Mouse (Mus musculus) thymus, postnatal 14 days (tissue): ENCODE measurements around the gene Zfp160.
"Not testable (repeated sequence)": the region's sequence is repeated elsewhere in the genome, so short reads cannot be mapped to it uniquely, and the experiment has no call there.

Experiments used
- DNase-seq: peaks from one replicate; pipeline ENCODE4 v3.0.0; 2021

Zfp160 gene

GRCm38 (mm10) chr17:21008382-21009331 is at the start of gene Zfp160:
Gene Zfp160, plus strand, starts transcription at chr17:21008903.
- peak; percentile 86 for DNase-seq

DNA sequence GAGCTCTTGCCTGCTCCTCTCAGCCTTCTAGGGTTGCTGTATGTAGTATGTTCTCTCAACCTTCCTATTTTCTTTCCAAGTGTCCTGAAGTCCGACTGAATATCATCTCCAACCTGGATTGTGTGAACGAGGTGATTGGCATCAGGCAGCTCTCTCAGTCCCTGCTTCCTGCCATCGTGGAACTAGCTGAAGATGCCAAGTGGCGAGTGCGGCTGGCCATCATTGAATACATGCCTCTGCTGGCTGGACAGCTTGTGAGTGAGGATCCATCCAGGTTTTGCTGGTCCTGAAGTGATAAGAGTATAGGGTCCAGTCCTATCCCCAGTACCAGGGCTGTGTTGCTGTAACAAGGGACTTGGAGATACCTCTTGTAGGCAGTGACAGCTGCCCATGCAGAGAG is 48.3 kb upstream of the Zfp160 start:
- DNase-seq: no peak

GRCm38 (mm10) chr17:20965421-20965820 is 43.3 kb upstream of the Zfp160 start:
- no peak for DNase-seq

- DNase-seq: no peak
These were observed 42.0 kb upstream of the Zfp160 start for GRCm38 (mm10) chr17:20966681-20967080.

GRCm38 (mm10) chr17:20993716-20994115 is 15.0 kb upstream of the Zfp160 start:
- DNase-seq: no peak

GRCm38 (mm10) chr17:20996364-20996763 is 12.3 kb upstream of the Zfp160 start, which contains the start of gene Vmn1r233:
Gene Vmn1r233, minus strand, starts transcription at chr17:20996464.
- DNase-seq: no peak

GRCm38 (mm10) chr17:21009726-21010125 is 1.0 kb downstream of the Zfp160 start:
- DNase-seq: no peak

GRCm38 (mm10) chr17:21018410-21019080 is 9.8 kb downstream of the Zfp160 start:
- no peak for DNase-seq

DNA sequence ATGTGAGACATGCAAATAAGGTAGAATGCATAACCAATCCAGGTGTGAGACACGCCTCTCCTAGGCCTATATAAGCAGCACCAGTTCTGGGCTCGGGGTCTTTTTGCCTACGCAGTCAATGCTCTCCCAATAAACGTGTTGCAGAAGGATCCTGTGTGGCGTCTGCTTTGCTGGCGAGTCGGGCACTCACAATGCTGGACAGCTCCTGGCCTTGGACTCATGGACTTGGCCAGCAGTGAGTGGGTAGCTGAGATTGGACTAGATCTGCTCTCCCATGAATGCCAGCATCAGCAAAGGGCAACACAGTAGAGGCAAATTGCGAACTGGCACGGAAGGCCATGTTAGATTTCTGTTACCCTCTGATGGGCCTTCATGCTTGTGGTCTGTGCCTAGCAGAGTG is 39.3 kb downstream of the Zfp160 start:
- DNase-seq: not testable (repeated sequence)

DNA sequence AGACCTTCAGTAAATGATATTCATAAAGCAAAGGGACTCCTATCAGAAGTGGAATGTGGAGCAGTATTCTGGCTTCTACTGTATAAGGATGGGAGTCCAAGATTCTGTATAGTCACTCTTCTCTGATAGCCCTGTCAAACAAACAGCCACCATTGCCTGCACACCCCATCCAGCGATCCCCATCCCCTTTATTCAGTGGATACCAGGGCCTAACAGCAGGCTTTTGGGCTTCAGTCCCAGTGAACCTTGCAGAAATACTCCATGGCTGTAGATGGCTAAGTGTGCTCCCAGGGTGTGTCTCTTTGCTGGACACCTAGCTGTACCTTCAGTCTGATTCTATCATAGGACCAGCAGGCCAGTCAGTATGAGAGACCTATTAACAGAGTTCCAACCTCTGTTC is 42.2 kb downstream of the Zfp160 start:
- DNase-seq: no peak

- not testable (repeated sequence) for DNase-seq
These were observed 42.6 kb downstream of the Zfp160 start for GRCm38 (mm10) chr17:21051341-21051740.

GRCm38 (mm10) chr17:21051919-21052318 is 43.2 kb downstream of the Zfp160 start:
- not testable (repeated sequence) for DNase-seq

DNA sequence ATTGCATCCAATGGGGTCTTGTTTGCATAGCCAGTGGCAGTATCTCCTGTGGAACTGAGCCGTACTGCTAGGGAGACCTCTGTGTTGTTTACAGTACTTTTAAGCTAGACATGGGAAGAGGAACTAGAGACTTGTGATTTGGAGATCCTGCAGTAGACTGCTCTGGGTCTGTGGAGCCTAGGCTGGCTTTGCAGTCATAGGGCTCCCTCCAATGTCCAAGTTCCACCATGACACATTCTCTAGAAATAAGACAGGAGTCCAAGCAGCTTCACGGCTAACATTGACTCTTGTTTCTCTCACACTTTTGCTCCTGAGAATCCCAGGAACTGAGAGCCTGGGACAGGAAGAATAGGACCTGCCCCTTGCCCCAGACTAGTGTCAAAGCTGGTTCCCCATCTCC is 44.6 kb downstream of the Zfp160 start:
- no peak for DNase-seq

DNA sequence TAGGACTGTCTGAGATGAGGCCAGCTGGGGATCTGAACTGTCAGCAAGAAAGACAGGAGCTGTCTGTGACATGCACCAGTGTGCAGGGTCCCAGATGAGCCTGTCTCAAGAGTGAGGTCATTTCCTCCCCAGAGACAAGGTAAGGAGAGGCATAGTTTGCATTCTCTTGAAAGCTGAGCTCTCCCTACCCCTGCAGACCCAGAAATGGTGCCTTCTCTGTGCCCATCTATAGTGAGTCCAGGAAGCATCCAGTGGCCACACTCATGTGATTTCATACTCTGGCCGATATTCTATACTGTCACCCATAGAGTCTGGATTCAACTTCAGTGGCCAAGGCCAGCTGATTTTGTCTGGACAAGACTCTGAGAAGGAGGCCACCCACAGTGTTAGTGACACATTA is 46.4 kb downstream of the Zfp160 start:
- not testable (repeated sequence) for DNase-seq

- DNase-seq: no peak
These were observed 56.8 kb downstream of the Zfp160 start for GRCm38 (mm10) chr17:21065501-21065900.

DNA sequence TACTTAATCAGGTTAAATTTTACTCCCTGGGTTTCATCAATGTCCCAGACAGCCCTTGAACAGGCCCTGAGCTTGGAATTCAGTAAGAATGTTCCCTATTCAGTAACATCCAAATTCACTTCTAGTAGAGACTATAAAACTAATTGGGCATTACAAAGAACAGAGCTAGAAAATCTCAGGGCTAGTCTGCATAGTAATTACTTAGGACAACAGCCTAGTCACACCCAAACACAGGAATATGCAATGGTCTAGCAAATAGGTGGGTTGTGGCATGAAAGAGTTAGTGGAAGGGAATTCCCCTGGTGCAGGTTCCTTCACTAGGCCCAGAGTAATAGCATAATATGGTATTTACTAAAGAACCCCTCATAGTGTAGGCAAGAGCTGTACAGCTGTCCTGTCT is 58.3 kb downstream of the Zfp160 start:
- DNase-seq: no peak

DNA sequence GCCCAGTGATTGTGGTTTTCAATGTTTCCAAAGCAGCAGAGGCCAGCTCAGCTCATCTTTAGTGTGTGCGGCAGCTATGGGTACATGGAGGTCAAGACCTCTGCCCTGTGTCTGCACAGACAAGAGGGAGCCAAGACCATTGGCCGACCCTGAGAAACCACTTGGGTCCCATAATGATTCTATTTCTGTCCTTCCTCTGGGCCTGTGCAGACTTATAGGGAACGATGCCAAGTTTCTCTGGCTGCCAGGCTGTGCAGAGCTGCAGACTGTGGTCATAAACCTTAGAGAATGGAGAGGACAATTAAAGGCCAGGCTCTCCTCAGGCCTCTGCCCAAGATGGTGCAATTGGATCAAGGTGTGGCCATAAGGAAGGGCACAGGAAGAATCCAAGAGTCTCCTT is 60.7 kb downstream of the Zfp160 start:
- not testable (repeated sequence) for DNase-seq

DNA sequence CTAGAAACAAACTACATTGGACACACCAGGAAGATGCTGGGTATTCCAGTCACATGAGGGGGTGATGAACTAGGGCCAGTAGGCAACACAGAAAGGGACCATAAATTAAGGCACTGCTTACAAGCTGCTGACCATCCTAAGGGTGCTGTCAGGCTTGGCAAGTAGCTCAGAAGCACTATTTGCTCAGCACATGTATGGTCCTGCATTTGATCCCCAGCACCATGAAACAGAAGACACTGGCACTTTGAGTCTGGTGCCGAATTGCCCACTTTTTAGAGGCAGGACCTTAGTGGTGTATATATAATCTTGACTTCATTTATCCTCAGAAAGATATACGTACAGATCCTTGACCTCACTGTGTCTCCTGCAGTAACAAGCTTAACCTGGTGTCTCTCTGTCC is 62.3 kb downstream of the Zfp160 start:
- DNase-seq: not testable (repeated sequence)
